Mouse (Mus musculus) G1E (cell line): Measurements from ENCODE around the gene Ntrk1.

Source experiments
- CTCF ChIP-seq: IDR thresholded peaks from 2 replicates; pipeline ENCODE4 v1.5.1; 2012; ENCODE audit warnings: low read depth, low read length, inconsistent platforms, mixed read lengths
- GATA1 ChIP-seq: IDR thresholded peaks from 2 replicates; pipeline ENCODE4 v1.6.1; 2012; ENCODE audit warnings: borderline replicate concordance, low read length, inconsistent platforms, mixed read lengths
- GATA2 ChIP-seq: IDR thresholded peaks from 2 replicates; pipeline ENCODE4 v1.6.1; 2012; ENCODE audit warnings: low read depth, low read length, inconsistent platforms, borderline replicate concordance
- POLR2AphosphoS5 ChIP-seq: IDR thresholded peaks from 2 replicates; pipeline ENCODE4 v1.6.1; 2012; ENCODE audit warnings: low read depth, low read length, inconsistent platforms; ENCODE audit not compliant: insufficient replicate concordance
- TAL1 ChIP-seq: conservative IDR thresholded peaks from 2 replicates; pipeline ENCODE4 v1.6.1; 2012; ENCODE audit warnings: low read depth, low read length, inconsistent platforms, mixed read lengths

DNA sequence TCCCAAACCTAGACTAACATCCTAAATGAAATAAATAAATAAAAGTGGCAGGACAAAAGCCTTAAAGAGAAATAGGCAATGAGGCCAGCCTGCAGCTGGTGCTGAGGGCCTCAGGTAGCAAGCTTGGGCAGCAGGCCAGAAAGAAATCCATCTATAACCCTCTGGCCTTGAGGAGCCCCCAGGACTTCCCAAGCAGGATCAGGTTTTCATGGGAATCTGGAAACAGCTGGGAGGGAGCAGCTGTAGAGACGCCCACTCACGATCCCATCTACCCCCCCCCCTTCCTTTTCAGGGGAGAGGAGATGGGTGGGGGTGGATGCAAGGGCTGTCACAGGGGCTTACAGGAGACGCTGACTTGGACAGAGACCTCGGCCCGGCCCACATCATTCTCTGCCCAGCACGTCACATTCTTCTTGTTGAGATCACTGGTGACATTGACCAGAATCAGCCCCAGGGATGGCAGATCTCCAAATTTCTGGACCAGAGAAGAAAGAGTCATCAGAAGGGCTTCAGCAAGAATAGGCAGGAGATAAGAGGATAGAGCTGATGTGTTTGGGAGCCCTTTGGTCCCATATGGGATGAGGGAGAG lies 9.2 kb downstream of the Ntrk1 start:
- TF ChIP-seq CTCF (no peak), GATA1 (no peak), TAL1 (no peak), GATA2 (no peak), POLR2AphosphoS5 (no peak)
